ENCODE assay signal across 20 mouse cellular contexts in the genomic region with DNA sequence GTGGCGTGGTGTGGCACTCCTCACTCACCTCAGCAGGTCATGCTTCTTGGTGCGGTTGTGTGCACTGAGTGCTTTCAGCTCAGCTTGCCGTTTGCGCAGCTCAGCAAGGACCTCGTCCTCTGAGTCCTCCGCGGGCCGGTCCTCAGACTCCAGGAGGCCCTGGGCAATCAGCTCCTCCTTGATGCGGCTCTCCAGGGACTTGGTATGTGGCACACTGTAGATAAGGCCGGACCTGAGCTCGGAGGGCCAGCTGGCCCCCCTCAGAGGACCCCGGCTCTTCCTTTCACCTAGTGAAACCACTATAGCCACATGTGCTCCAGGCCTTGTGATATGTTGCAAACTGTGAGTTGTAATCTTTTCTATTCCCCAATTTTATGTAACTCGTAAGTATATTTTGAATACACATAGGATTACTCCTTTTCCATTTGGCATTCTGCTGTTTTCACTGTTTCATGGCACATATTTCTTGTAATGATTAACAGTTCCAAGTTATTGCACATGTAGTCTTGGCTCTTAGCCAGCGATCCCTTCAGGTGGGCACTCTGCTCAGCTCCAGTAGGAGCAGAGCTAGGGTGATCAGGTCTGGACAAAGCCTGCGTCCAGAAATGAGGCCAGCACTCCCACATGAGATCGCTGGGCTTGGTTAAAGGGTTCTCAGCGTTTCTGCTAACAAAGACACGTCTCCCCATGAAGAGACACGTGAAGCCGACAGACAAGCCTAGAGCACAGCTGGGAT. TPM values are rescaled to one million over a fixed set of nuclear protein-coding genes. Genes with fewer than 3 reads are reported as not detected.
DNase-seq lines count a peak whose midpoint lies in the region; ATAC-seq and TF ChIP-seq lines count a peak whose summit lies in the region.
"Had no signal": no experiment of that assay in that cellular context is flagged by ENCODE, and none has a peak within 500 bp of the region (broad histone marks: within the 10 kb centered on the region; RNA-seq: fewer than 3 reads in every experiment).

No protein-coding gene starts in this region.

- DNase-seq in kidney, adult 11 months, result no peak
- peak; percentile 12 for DNase-seq in lung, embryonic 14.5 days
- no peak for DNase-seq in lung, postnatal 10 days
- DNase-seq: adrenal gland, postnatal 14 days; cerebellum, adult 18-20 months; cerebellum, adult 9-11 months; cerebellum, postnatal 36 days; forebrain, postnatal 0 days; gastrocnemius, postnatal 14 days; heart, postnatal 36 days had no signal

- peak overlapping the region; percentile 87 for H3K27ac ChIP-seq in kidney, embryonic 15.5 days
- no peak overlapping the region for H3K27ac ChIP-seq in lung, embryonic 14.5 days (ENCODE audit: low read depth)
- H3K27ac ChIP-seq in intestine, embryonic 15.5 days, result no peak overlapping the region
- peak overlapping the region; percentile 55; the same call in 1 of the 2 replicates for H3K27ac ChIP-seq in intestine, postnatal 0 days (ENCODE audit: low read depth, low read length)
- H3K27ac ChIP-seq in forebrain, embryonic 12.5 days, result no peak overlapping the region
- H3K27ac ChIP-seq: embryonic facial prominence, embryonic 13.5 days; forebrain, embryonic 13.5 days; heart, embryonic 13.5 days had no signal

- H3K4me2 ChIP-seq in kidney, embryonic 15.5 days, result no peak overlapping the region
- no peak overlapping the region for H3K4me2 ChIP-seq in lung, embryonic 14.5 days
- H3K4me2 ChIP-seq in intestine, embryonic 15.5 days (replicated peaks), result peak overlapping the region; percentile 15; the same call in 1 of the 2 replicates
- peak overlapping the region; percentile 25 for H3K4me2 ChIP-seq in intestine, postnatal 0 days (replicated peaks; ENCODE audit: low read depth)
- H3K4me2 ChIP-seq in forebrain, embryonic 12.5 days, result no peak overlapping the region
- H3K4me2 ChIP-seq: embryonic facial prominence, embryonic 13.5 days; forebrain, embryonic 13.5 days; heart, embryonic 13.5 days had no signal

- ATAC-seq in kidney, embryonic 15.5 days (replicated peaks; ENCODE audit: low FRiP score), result 0 out of 2 replicates have a peak, but pooled peaks have one; percentile 57
- no peak for ATAC-seq in lung, embryonic 14.5 days (ENCODE audit: insufficient read depth)
- ATAC-seq in intestine, embryonic 15.5 days, result peak; percentile 76
- peak; percentile 70 for ATAC-seq in intestine, postnatal 0 days
- no peak for ATAC-seq in forebrain, embryonic 12.5 days (ENCODE audit: low FRiP score)
- ATAC-seq: activated CD4-positive, CD25-positive, alpha-beta regulatory T cell, adult 4 months; forebrain, embryonic 13.5 days; forebrain, postnatal 0 days; Patski had no signal

- H3K36me3 ChIP-seq in kidney, embryonic 15.5 days, result peaks cover 82% of the 10 kb centered on the region
- H3K36me3 ChIP-seq in lung, embryonic 14.5 days (ENCODE audit: insufficient read depth), result peaks cover 84% of the 10 kb centered on the region
- H3K36me3 ChIP-seq in intestine, embryonic 15.5 days, result peaks cover 40% of the 10 kb centered on the region
- peaks cover 67% of the 10 kb centered on the region for H3K36me3 ChIP-seq in intestine, postnatal 0 days (ENCODE audit: control insufficient read depth, insufficient read depth)
- peaks cover 84% of the 10 kb centered on the region for H3K36me3 ChIP-seq in forebrain, embryonic 12.5 days (replicated peaks)

- no peak for TF ChIP-seq CTCF in lung, embryonic 14.5 days (IDR thresholded peaks at IDR 0.05; ENCODE audit: low read depth)
- no peak for TF ChIP-seq CTCF in intestine, postnatal 0 days (IDR thresholded peaks at IDR 0.05; ENCODE audit: low read depth)

- no peaks in the 10 kb centered on the region for H3K4me1 ChIP-seq in kidney, embryonic 15.5 days
- H3K4me1 ChIP-seq in lung, embryonic 14.5 days (ENCODE audit: insufficient read depth), result no peaks in the 10 kb centered on the region
- no peaks in the 10 kb centered on the region for H3K4me1 ChIP-seq in intestine, embryonic 15.5 days (replicated peaks)
- no peaks in the 10 kb centered on the region for H3K4me1 ChIP-seq in intestine, postnatal 0 days (replicated peaks; ENCODE audit: control insufficient read depth, insufficient read depth, low read length)
- H3K4me1 ChIP-seq in forebrain, embryonic 12.5 days, result no peaks in the 10 kb centered on the region
- H3K4me1 ChIP-seq: embryonic facial prominence, embryonic 13.5 days; forebrain, embryonic 13.5 days; heart, embryonic 13.5 days had no signal

- H3K27me3 ChIP-seq in kidney, embryonic 15.5 days, result no peaks in the 10 kb centered on the region
- H3K27me3 ChIP-seq in lung, embryonic 14.5 days (ENCODE audit: insufficient read depth, low read length), result no peaks in the 10 kb centered on the region
- H3K27me3 ChIP-seq in intestine, embryonic 15.5 days (replicated peaks), result no peaks in the 10 kb centered on the region
- H3K27me3 ChIP-seq in intestine, postnatal 0 days (replicated peaks; ENCODE audit: control insufficient read depth, insufficient read depth, low read length), result no peaks in the 10 kb centered on the region
- no peaks in the 10 kb centered on the region for H3K27me3 ChIP-seq in forebrain, embryonic 12.5 days
- H3K27me3 ChIP-seq: CH12.LX; embryonic facial prominence, embryonic 13.5 days; forebrain, embryonic 13.5 days; heart, embryonic 13.5 days; Patski had no signal

- no peak overlapping the region for H3K9ac ChIP-seq in kidney, embryonic 15.5 days
- H3K9ac ChIP-seq in lung, embryonic 14.5 days, result no peak overlapping the region
- H3K9ac ChIP-seq in intestine, embryonic 15.5 days, result no peak overlapping the region
- no peak overlapping the region for H3K9ac ChIP-seq in intestine, postnatal 0 days (ENCODE audit: low read depth, low read length)
- no peak overlapping the region for H3K9ac ChIP-seq in forebrain, embryonic 12.5 days
- H3K9ac ChIP-seq: embryonic facial prominence, embryonic 13.5 days; forebrain, embryonic 13.5 days; forebrain, postnatal 0 days; heart, embryonic 13.5 days had no signal

- H3K4me3 ChIP-seq in kidney, embryonic 15.5 days (replicated peaks), result no peak overlapping the region
- no peak overlapping the region for H3K4me3 ChIP-seq in lung, embryonic 14.5 days (ENCODE audit: low read depth, low read length)
- no peak overlapping the region for H3K4me3 ChIP-seq in intestine, embryonic 15.5 days (replicated peaks)
- no peak overlapping the region for H3K4me3 ChIP-seq in intestine, postnatal 0 days (ENCODE audit: low read depth, low read length)
- H3K4me3 ChIP-seq in forebrain, embryonic 12.5 days (replicated peaks), result no peak overlapping the region
- H3K4me3 ChIP-seq: embryonic facial prominence, embryonic 13.5 days; forebrain, embryonic 13.5 days; heart, embryonic 13.5 days had no signal

- 84% methylated on average over 20 of the region's 20 CpGs for WGBS in kidney, embryonic 15.5 days
- WGBS in lung, embryonic 14.5 days, result 84% methylated on average over 20 of the region's 20 CpGs
- 82% methylated on average over 20 of the region's 20 CpGs for WGBS in intestine, embryonic 15.5 days
- WGBS in intestine, postnatal 0 days, result 51% methylated on average over 20 of the region's 20 CpGs
- 95% methylated on average over 20 of the region's 20 CpGs for WGBS in forebrain, embryonic 12.5 days

- no peaks in the 10 kb centered on the region for H3K9me3 ChIP-seq in kidney, embryonic 15.5 days (replicated peaks)
- H3K9me3 ChIP-seq in lung, embryonic 14.5 days (ENCODE audit: low read depth, low read length), result no peaks in the 10 kb centered on the region
- no peaks in the 10 kb centered on the region for H3K9me3 ChIP-seq in intestine, embryonic 15.5 days
- H3K9me3 ChIP-seq in intestine, postnatal 0 days (ENCODE audit: control insufficient read depth), result no peaks in the 10 kb centered on the region
- H3K9me3 ChIP-seq in forebrain, embryonic 12.5 days, result no peaks in the 10 kb centered on the region
- H3K9me3 ChIP-seq: embryonic facial prominence, embryonic 13.5 days; forebrain, embryonic 13.5 days; heart, embryonic 13.5 days had no signal

RNA-seq across cellular contexts. Expression of a gene that starts 7.3 kb away (rescaled TPM):
- polyA plus RNA-seq in kidney, embryonic 15.5 days (2015; fragmentation: Nextera tagmentation; extraction: Ambion mirVana), result 56.7 and 62.1 TPM in 2 replicates
- 45.9 and 49.4 TPM in 2 replicates for polyA plus RNA-seq in lung, embryonic 14.5 days (2014; fragmentation: Nextera tagmentation; extraction: Ambion mirVana)
- polyA plus RNA-seq in intestine, embryonic 15.5 days (2015; fragmentation: Nextera tagmentation; extraction: Ambion mirVana), result 41.3 and 44.0 TPM in 2 replicates
- 19.7 and 23.5 TPM in 2 replicates for polyA plus RNA-seq in intestine, postnatal 0 days (2015; fragmentation: Nextera tagmentation; extraction: Ambion mirVana)
- 67.6 and 70.7 TPM in 2 replicates for polyA plus RNA-seq in forebrain, embryonic 12.5 days (2016; fragmentation: Nextera tagmentation; extraction: Ambion mirVana)

RNA-seq across cellular contexts. Expression of a gene that starts 7.6 kb away (rescaled TPM):
- polyA plus RNA-seq in kidney, embryonic 15.5 days (2015; fragmentation: Nextera tagmentation; extraction: Ambion mirVana), result 403 and 405 TPM in 2 replicates
- polyA plus RNA-seq in lung, embryonic 14.5 days (2014; fragmentation: Nextera tagmentation; extraction: Ambion mirVana), result 211 and 214 TPM in 2 replicates
- polyA plus RNA-seq in intestine, embryonic 15.5 days (2015; fragmentation: Nextera tagmentation; extraction: Ambion mirVana), result 414 and 427 TPM in 2 replicates
- polyA plus RNA-seq in intestine, postnatal 0 days (2015; fragmentation: Nextera tagmentation; extraction: Ambion mirVana), result 409 and 418 TPM in 2 replicates
- 327 and 333 TPM in 2 replicates for polyA plus RNA-seq in forebrain, embryonic 12.5 days (2016; fragmentation: Nextera tagmentation; extraction: Ambion mirVana)

RNA-seq across cellular contexts. Expression of a gene that starts 18.7 kb away (rescaled TPM):
- polyA plus RNA-seq in kidney, embryonic 15.5 days (2015; fragmentation: Nextera tagmentation; extraction: Ambion mirVana), result 3.5 and 3.6 TPM in 2 replicates
- 2.2 and 2.5 TPM in 2 replicates for polyA plus RNA-seq in lung, embryonic 14.5 days (2014; fragmentation: Nextera tagmentation; extraction: Ambion mirVana)
- 3.7 and 4.1 TPM in 2 replicates for polyA plus RNA-seq in intestine, embryonic 15.5 days (2015; fragmentation: Nextera tagmentation; extraction: Ambion mirVana)
- polyA plus RNA-seq in intestine, postnatal 0 days (2015; fragmentation: Nextera tagmentation; extraction: Ambion mirVana), result 1.4 and 1.6 TPM in 2 replicates
- 6.5 and 7.0 TPM in 2 replicates for polyA plus RNA-seq in forebrain, embryonic 12.5 days (2016; fragmentation: Nextera tagmentation; extraction: Ambion mirVana)

RNA-seq across cellular contexts. Expression of a gene that starts 26.6 kb away (rescaled TPM):
- polyA plus RNA-seq in kidney, embryonic 15.5 days (2015; fragmentation: Nextera tagmentation; extraction: Ambion mirVana), result 103 and 111 TPM in 2 replicates
- 109 and 110 TPM in 2 replicates for polyA plus RNA-seq in lung, embryonic 14.5 days (2014; fragmentation: Nextera tagmentation; extraction: Ambion mirVana)
- polyA plus RNA-seq in intestine, embryonic 15.5 days (2015; fragmentation: Nextera tagmentation; extraction: Ambion mirVana), result 75.2 and 75.4 TPM in 2 replicates
- polyA plus RNA-seq in intestine, postnatal 0 days (2015; fragmentation: Nextera tagmentation; extraction: Ambion mirVana), result 35.9 and 37.0 TPM in 2 replicates
- polyA plus RNA-seq in forebrain, embryonic 12.5 days (2016; fragmentation: Nextera tagmentation; extraction: Ambion mirVana), result 57.9 and 59.1 TPM in 2 replicates

RNA-seq across cellular contexts. Expression of a gene that starts 43.6 kb away (rescaled TPM):
- 13.8 and 18.7 TPM in 2 replicates for polyA plus RNA-seq in kidney, embryonic 15.5 days (2015; fragmentation: Nextera tagmentation; extraction: Ambion mirVana)
- polyA plus RNA-seq in lung, embryonic 14.5 days (2014; fragmentation: Nextera tagmentation; extraction: Ambion mirVana), result 16.9 and 17.7 TPM in 2 replicates
- 11.3 and 13.3 TPM in 2 replicates for polyA plus RNA-seq in intestine, embryonic 15.5 days (2015; fragmentation: Nextera tagmentation; extraction: Ambion mirVana)
- polyA plus RNA-seq in intestine, postnatal 0 days (2015; fragmentation: Nextera tagmentation; extraction: Ambion mirVana), result 8.0 and 9.7 TPM in 2 replicates
- 13.6 and 13.7 TPM in 2 replicates for polyA plus RNA-seq in forebrain, embryonic 12.5 days (2016; fragmentation: Nextera tagmentation; extraction: Ambion mirVana)

Comparison
In these comparisons a context has a peak if more than half of its experiments do, and no peak if none do; other contexts are left out.
1. H3K27ac ChIP-seq: peak in kidney, embryonic 15.5 days (single experiment) and intestine, postnatal 0 days (single experiment); none in lung, embryonic 14.5 days (single experiment), intestine, embryonic 15.5 days (single experiment) and forebrain, embryonic 12.5 days (single experiment).
2. ATAC-seq: peak in kidney, embryonic 15.5 days (single experiment), intestine, embryonic 15.5 days (single experiment) and intestine, postnatal 0 days (single experiment); none in lung, embryonic 14.5 days (single experiment) and forebrain, embryonic 12.5 days (single experiment).
3. H3K4me2 ChIP-seq: peak in intestine, embryonic 15.5 days (single experiment) and intestine, postnatal 0 days (single experiment); none in kidney, embryonic 15.5 days (single experiment), lung, embryonic 14.5 days (single experiment) and forebrain, embryonic 12.5 days (single experiment).